Mouse (Mus musculus) megakaryocyte-erythroid progenitor cell, adult 5 weeks (primary cell): ENCODE measurements around the gene Krt17. TPM values are rescaled to one million over a fixed set of nuclear protein-coding genes. Genes with fewer than 3 reads are reported as not detected.

Source experiments
- polyA plus RNA-seq: library from polyadenylated mRNA; stranded (reverse); fragments of >175 nt; gene quantifications from 2 replicates; pipeline ENCODE4 v1.2.3, GENCODE M21; 2012

Krt17 gene
- polyA plus RNA-seq = 0.05 and 0.16 TPM in 2 replicates

GRCm38 (mm10) chr11:100260514-100261234, at the start of gene Krt17:
TSS of gene Krt17 (minus strand) at chr11:100261029.

GRCm38 (mm10) chr11:100269821-100270332, 9.0 kb upstream of the Krt17 start, which contains the start of gene Krt42:
TSS of gene Krt42 (minus strand) at chr11:100269871.

GRCm38 (mm10) chr11:100248852-100249465, 11.9 kb downstream of the Krt17 start, which contains the start of gene Krt16:
TSS of gene Krt16 (minus strand) at chr11:100248902.

GRCm38 (mm10) chr11:100207498-100207897, 53.3 kb downstream of the Krt17 start, which contains the start of gene Krt14:
TSS of gene Krt14 (minus strand) at chr11:100207548.

Other genes with a start within 250 kb of the Krt17 start
- gene Krt33a, start 244.8 kb downstream of the Krt17 start, polyA plus RNA-seq = not detected in 2 replicates
- gene Krt33b, start 231.2 kb downstream of the Krt17 start, polyA plus RNA-seq = not detected in 2 replicates
- gene Krt34, start 219.5 kb downstream of the Krt17 start, polyA plus RNA-seq = not detected in 2 replicates
- not detected in 2 replicates for gene Krt31, start 210.5 kb downstream of the Krt17 start, polyA plus RNA-seq
- gene Krt32, start 172.8 kb downstream of the Krt17 start, polyA plus RNA-seq = not detected in 2 replicates
- not detected in 2 replicates for gene Krt35, start 164.8 kb downstream of the Krt17 start, polyA plus RNA-seq
- not detected in 2 replicates for gene Krt36, start 155.4 kb downstream of the Krt17 start, polyA plus RNA-seq
- gene Krt13, start 139.5 kb downstream of the Krt17 start, polyA plus RNA-seq = not detected in 2 replicates
- not detected in 2 replicates for gene Krt15, start 125.1 kb downstream of the Krt17 start, polyA plus RNA-seq
- not detected in 2 replicates for gene Krt19, start 112.4 kb downstream of the Krt17 start, polyA plus RNA-seq
- not detected in 2 replicates for gene Krt9, start 67.8 kb downstream of the Krt17 start, polyA plus RNA-seq
- gene Krt14, start 53.5 kb downstream of the Krt17 start, polyA plus RNA-seq = 0.14 and 0.15 TPM in 2 replicates
- gene Krt16, start 12.1 kb downstream of the Krt17 start, polyA plus RNA-seq = not detected in 2 replicates
- not detected in 2 replicates for gene Krt42, start 8.8 kb upstream of the Krt17 start, polyA plus RNA-seq
- 431 and 615 TPM in 2 replicates for gene Eif1, start 58.9 kb upstream of the Krt17 start, polyA plus RNA-seq
- gene Gast, start 73.4 kb upstream of the Krt17 start, polyA plus RNA-seq = not detected in 2 replicates
- 0.16 and 0.30 TPM in 2 replicates for gene Hap1, start 95.1 kb upstream of the Krt17 start, polyA plus RNA-seq
- 12.4 and 15.2 TPM in 2 replicates for gene Jup, start 136.7 kb upstream of the Krt17 start, polyA plus RNA-seq
- 0.22 and 0.68 TPM in 2 replicates for gene P3h4, start 153.8 kb upstream of the Krt17 start, polyA plus RNA-seq
- gene Fkbp10, start 154.7 kb upstream of the Krt17 start, polyA plus RNA-seq = 0.29 and 0.64 TPM in 2 replicates
- 70.0 and 73.2 TPM in 2 replicates for gene Nt5c3b, start 180.8 kb upstream of the Krt17 start, polyA plus RNA-seq
- gene Klhl10, start 180.9 kb upstream of the Krt17 start, polyA plus RNA-seq = 0.12 TPM in 2 replicates
- gene Klhl11, start 211.7 kb upstream of the Krt17 start, polyA plus RNA-seq = 2.0 and 4.0 TPM in 2 replicates